Mouse (Mus musculus): ENCODE measurements at regions not wholly inside any gene's neighbourhood (a gene's known extent, or its start where the extent isn't known, plus 50 kb on each side); places are given as distances from the start of the nearest gene placed in this dataset.

DNA sequence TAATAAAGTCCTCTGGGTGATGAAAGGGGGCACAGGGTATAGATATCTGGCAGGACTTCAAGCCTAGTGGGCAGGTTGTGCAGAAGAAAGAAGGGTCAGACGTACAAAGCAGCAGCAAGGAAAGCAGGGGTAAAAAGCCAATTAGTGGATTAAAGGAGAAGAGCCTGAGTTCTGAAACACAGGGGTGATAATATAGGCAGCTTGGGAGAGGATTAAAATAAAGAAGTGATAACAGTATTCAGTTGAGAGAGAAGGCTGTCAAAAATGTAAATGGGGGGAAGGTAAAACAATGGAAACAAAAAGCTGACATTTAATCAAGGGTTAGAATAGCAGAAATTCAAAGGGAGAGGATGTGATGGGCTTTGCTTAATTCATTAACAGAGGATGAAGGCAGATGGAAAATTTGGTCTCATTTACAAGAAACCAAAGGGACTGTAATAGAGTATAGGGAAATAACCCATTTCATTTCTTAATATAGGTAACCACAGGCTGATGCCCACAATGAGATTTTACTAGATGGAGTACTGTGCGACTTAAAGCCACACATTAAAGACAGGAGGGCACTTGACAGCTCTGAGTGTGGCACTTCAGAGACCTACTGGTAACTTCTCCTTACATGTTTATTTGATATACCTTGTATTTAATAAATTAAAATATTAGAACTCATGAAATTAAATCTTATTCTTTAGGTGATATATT lies 489.8 kb upstream of the Mms22l start:
- DNase-seq, result no peak

DNA sequence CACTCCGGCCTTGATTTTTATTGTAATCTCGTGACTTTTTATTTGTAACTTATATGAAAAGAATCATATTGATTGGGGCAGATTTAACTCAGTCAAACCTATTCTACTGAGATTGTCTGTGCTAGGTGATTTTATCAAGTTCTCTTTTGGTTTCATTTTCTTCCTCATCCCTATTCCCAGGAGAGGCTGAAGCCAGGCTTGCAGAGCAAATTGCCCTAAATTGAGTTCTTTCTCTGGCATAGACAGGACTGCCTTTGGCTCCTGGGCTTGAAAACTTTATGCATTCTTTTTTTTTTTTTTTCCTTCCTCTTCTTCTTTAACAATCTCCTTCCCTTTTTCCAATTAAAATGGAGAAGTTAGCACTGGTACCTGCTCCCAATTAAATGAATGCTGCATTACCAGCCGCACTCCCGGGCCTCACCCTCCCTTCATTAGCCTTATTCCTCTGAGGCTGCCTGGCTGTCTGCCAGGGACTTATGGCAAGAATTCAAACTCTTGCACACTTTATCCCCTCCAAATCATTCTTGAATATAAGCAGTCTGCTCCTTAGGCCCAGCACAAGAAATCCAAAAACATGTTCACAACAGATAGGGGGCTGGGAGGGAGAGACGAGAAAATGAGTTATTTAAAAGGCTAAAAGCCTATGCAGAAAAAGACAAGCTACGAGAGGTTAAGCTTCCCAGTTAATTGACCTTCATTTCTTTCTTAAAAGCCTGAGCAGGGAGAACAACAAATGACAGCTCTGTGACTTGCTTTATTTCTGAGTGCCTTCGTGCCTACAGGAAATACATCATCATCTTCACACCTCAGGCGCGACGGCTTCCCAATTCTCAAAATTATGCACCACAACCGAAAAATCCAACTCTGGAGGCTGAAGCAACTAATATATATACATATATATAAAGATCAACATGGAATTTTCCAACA lies 476.8 kb upstream of the Mms22l start:
- DNase-seq, result peak; percentile 2 to 9

All from cerebellum, adult 18-20 months (tissue).